Mouse (Mus musculus): Measurements from ENCODE around the gene Kif21b.

GRCm38 (mm10) chr1:136161333-136161921, 30.2 kb downstream of the Kif21b start:
- TF ChIP-seq CTCF (IDR thresholded peaks at IDR 0.05; ENCODE audit: low read depth) (no peak), EP300 (IDR thresholded peaks at IDR 0.05; ENCODE audit: low read depth) (no peak)

Measured in liver, embryonic 14.5 days (tissue).